20 mouse cellular contexts compared by ENCODE assay signal in the genomic region with DNA sequence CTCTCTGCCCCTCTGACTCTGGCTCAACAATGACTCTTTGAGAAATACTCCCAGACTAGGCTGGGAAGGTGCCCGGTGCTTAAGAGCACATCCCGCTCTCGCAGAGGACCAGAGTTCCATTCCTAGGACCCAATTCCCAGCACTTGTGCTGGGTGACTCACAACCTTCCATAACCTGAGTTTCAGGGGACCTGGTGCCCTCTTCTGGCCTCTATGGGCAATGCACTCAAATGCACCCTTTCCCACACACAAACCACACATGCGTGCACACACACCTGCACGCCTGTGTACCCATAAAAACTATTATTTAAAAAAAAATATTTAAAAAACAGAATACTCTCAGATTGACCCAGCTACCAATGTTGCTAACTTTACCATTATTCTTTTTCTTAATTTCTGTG.
DNase-seq lines count a peak whose midpoint lies in the region; TF ChIP-seq lines count a peak whose summit lies in the region.
"Had no signal": no experiment of that assay in that cellular context is flagged by ENCODE, and none has a peak within 500 bp of the region (broad histone marks: within the 10 kb centered on the region; RNA-seq: fewer than 3 reads in every experiment).

No protein-coding gene starts in this region.

- H3K27ac ChIP-seq in layer of hippocampus, adult 2 months = no peak overlapping the region
- H3K27ac ChIP-seq in testis, adult 2 months (ENCODE audit: control insufficient read depth, insufficient read depth, low read depth, low read length) = no peak overlapping the region
- H3K27ac ChIP-seq: embryonic facial prominence, embryonic 15.5 days; forebrain, embryonic 10.5 days; heart, embryonic 10.5 days; hindbrain, embryonic 14.5 days had no signal

- TF ChIP-seq CTCF in layer of hippocampus, adult 2 months (conservative IDR thresholded peaks at IDR 0.05) = peak; percentile 46
- TF ChIP-seq CTCF in testis, adult 2 months (IDR thresholded peaks at IDR 0.05; ENCODE audit: control insufficient read depth, insufficient read depth, insufficient replicate concordance, low read depth, low read length) = peak; percentile 31; the same call in 1 of the 2 replicates

- no peaks in the 10 kb centered on the region for H3K36me3 ChIP-seq in testis, adult 2 months (ENCODE audit: control insufficient read depth, insufficient read depth, low read length)
- H3K36me3 ChIP-seq: embryonic facial prominence, embryonic 15.5 days; forebrain, embryonic 10.5 days; heart, embryonic 10.5 days had no signal

- no peaks in the 10 kb centered on the region for H3K27me3 ChIP-seq in testis, adult 2 months (ENCODE audit: control insufficient read depth, insufficient read depth, low read length)
- H3K27me3 ChIP-seq: embryonic facial prominence, embryonic 15.5 days; megakaryocyte, embryonic 14.5 days had no signal

- DNase-seq in layer of hippocampus, adult 2 months (ENCODE audit: low spot score in 2 of 2) = no peak
- no peak for DNase-seq in layer of hippocampus, adult 11-12 months (ENCODE audit: low spot score)
- DNase-seq in testis, postnatal 10 days (ENCODE audit: low spot score) = no peak
- DNase-seq in ZHBTc4 (ENCODE audit: low read depth, low spot score) = peak; percentile 61
- no peak for DNase-seq in spleen, postnatal 36 days (ENCODE audit: low spot score in 2 of 2)
- no peak for DNase-seq in adrenal gland, postnatal 4 days (ENCODE audit: low spot score in 2 of 2)
- DNase-seq: adrenal gland, postnatal 25 days; cerebellum, adult 9-11 months; gastrocnemius, postnatal 14 days; heart, postnatal 10 days; kidney, adult 2 months; kidney, postnatal 36 days; right cerebral cortex, postnatal 14 days; thymus, adult 18-20 months had no signal

- no peaks in the 10 kb centered on the region for H3K4me1 ChIP-seq in testis, adult 2 months (ENCODE audit: control insufficient read depth, insufficient read depth, low read length)
- H3K4me1 ChIP-seq: embryonic facial prominence, embryonic 15.5 days; forebrain, embryonic 10.5 days; heart, embryonic 10.5 days; megakaryocyte, embryonic 14.5 days had no signal

- H3K4me3 ChIP-seq in layer of hippocampus, adult 2 months = no peak overlapping the region
- H3K4me3 ChIP-seq in testis, adult 2 months (ENCODE audit: control insufficient read depth, low read depth, low read length) = no peak overlapping the region
- H3K4me3 ChIP-seq: embryonic facial prominence, embryonic 15.5 days; forebrain, embryonic 10.5 days; heart, embryonic 10.5 days; megakaryocyte, embryonic 14.5 days had no signal

- no peak for TF ChIP-seq POLR2A in testis, adult 2 months (IDR thresholded peaks at IDR 0.05; ENCODE audit: control insufficient read depth, low read depth, low read length)
